Mouse (Mus musculus): Measurements from ENCODE around the gene Cldnd2.

Gene Cldnd2

GRCm38 (mm10) chr7:43442684-43443083 is 2.1 kb downstream of the Cldnd2 start:
- in situ Hi-C loops (cut with MboI; ENCODE audit: low pct_unique_long_range_greater_than_20kb in 1 of 2, low sequenced_read_pairs in 2 of 2, unreplicated experiment in 1 of 2) = no loop called here

GRCm38 (mm10) chr7:43443126-43443916 is 2.7 kb downstream of the Cldnd2 start:
- in situ Hi-C loops (cut with MboI; ENCODE audit: low pct_unique_long_range_greater_than_20kb in 1 of 2, low sequenced_read_pairs in 2 of 2, unreplicated experiment in 1 of 2) = no loop called here

DNA sequence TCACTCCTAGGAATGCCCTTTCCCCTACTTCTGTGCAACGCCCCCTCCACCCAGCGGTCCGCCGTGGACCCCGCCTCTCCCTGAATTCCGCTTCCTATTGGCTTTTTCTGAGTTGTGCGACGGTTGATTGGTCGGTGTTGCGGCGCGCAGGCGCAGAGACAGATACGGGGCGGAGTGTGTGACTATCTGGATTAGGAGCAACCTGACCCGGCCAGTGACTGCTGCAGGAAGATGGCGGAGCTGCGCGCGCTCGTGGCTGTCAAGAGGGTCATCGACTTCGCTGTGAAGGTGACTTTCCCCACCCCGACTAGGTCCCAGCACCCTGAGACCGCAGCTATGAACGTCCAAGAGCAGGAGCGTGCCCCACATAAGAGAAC is 3.3 kb downstream of the Cldnd2 start, which contains the start of the genes Etfb and Gm45233:
Etfb (plus strand) TSS at position 167 of the 377 bp plus-strand sequence.
Gm45233 (plus strand) TSS at position 212 of the 377 bp plus-strand sequence.
- in situ Hi-C loops (cut with MboI; ENCODE audit: low pct_unique_long_range_greater_than_20kb in 1 of 2, low sequenced_read_pairs in 2 of 2, unreplicated experiment in 1 of 2) = no loop called here

GRCm38 (mm10) chr7:43447801-43448200 is 7.2 kb downstream of the Cldnd2 start:
- in situ Hi-C loops (cut with MboI; ENCODE audit: low pct_unique_long_range_greater_than_20kb in 1 of 2, low sequenced_read_pairs in 2 of 2, unreplicated experiment in 1 of 2) = no loop called here

DNA sequence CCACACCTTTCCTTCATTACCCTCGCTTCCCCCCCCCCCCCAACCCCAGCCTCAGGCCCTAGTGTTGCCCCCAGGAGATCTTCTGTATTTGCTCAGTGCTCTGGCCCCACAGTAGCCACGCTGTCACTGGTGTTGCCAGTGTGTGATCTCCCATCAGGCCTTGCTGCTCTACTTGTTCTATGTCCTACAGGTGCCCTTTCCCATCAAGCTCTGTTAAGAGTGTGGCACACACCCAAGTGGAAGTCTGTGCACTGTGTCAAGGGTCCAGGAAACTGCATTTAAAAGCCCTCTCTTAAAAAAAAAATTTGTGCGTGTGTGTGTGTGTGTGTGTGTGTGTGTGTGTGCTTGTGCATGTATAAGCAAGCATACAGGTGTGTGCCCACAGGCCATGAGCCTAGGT is 7.7 kb downstream of the Cldnd2 start:
- in situ Hi-C loops (cut with MboI; ENCODE audit: low pct_unique_long_range_greater_than_20kb in 1 of 2, low sequenced_read_pairs in 2 of 2, unreplicated experiment in 1 of 2) = no loop called here

- in situ Hi-C loops (cut with MboI; ENCODE audit: low pct_unique_long_range_greater_than_20kb in 1 of 2, low sequenced_read_pairs in 2 of 2, unreplicated experiment in 1 of 2) = no loop called here
Measured at GRCm38 (mm10) chr7:43449811-43450210, 9.2 kb downstream of the Cldnd2 start.

GRCm38 (mm10) chr7:43451726-43452125 is 11.1 kb downstream of the Cldnd2 start:
- in situ Hi-C loops (cut with MboI; ENCODE audit: low pct_unique_long_range_greater_than_20kb in 1 of 2, low sequenced_read_pairs in 2 of 2, unreplicated experiment in 1 of 2) = no loop called here

DNA sequence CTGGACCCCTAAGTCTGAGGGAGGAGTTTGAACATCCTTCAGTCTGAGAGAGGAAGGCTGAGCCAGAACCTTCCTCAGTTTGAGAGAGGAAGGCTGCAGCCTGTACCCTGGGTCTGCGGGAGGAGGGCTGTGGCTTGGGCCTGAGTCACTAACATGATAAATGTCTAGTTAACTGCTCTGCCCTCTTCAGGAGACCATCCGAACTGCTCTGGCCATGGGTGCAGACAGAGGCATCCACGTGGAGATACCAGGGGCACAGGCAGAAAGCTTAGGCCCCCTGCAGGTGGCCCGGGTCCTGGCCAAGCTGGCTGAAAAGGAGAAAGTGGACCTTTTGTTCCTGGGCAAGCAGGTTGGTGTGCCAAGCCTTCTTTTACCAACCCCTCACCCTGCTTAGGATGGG is 12.0 kb downstream of the Cldnd2 start:
- in situ Hi-C loops (cut with MboI; ENCODE audit: low pct_unique_long_range_greater_than_20kb in 1 of 2, low sequenced_read_pairs in 2 of 2, unreplicated experiment in 1 of 2) = no loop called here

- in situ Hi-C loops (cut with MboI; ENCODE audit: low pct_unique_long_range_greater_than_20kb in 1 of 2, low sequenced_read_pairs in 2 of 2, unreplicated experiment in 1 of 2) = no loop called here
Measured at GRCm38 (mm10) chr7:43453599-43454355, 13.2 kb downstream of the Cldnd2 start.

DNA sequence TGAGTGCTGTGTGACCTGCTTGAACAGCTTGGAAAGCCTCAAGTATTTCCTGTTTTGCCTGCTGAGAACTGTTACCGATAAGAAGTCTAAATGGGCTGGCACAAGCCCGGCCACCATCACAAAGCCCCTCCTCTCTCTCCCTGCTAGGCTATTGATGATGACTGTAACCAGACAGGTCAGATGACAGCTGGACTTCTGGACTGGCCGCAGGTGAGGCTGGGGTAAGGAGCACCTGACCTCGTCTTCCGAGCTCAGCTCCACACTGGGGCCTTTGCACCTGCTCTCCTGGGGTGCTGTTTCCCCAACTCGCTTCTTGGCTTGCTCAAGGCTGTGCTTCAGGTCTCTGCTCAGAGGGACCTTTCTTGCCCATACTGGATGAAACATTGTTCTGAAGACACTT is 13.8 kb downstream of the Cldnd2 start:
- in situ Hi-C loops (cut with MboI; ENCODE audit: low pct_unique_long_range_greater_than_20kb in 1 of 2, low sequenced_read_pairs in 2 of 2, unreplicated experiment in 1 of 2) = no loop called here

- in situ Hi-C loops (cut with MboI; ENCODE audit: low pct_unique_long_range_greater_than_20kb in 1 of 2, low sequenced_read_pairs in 2 of 2, unreplicated experiment in 1 of 2) = no loop called here
Measured at GRCm38 (mm10) chr7:43462851-43463250, 22.3 kb downstream of the Cldnd2 start, which contains the start of gene Vsig10l. Gene Vsig10l, plus strand, starts transcription at chr7:43463151.

DNA sequence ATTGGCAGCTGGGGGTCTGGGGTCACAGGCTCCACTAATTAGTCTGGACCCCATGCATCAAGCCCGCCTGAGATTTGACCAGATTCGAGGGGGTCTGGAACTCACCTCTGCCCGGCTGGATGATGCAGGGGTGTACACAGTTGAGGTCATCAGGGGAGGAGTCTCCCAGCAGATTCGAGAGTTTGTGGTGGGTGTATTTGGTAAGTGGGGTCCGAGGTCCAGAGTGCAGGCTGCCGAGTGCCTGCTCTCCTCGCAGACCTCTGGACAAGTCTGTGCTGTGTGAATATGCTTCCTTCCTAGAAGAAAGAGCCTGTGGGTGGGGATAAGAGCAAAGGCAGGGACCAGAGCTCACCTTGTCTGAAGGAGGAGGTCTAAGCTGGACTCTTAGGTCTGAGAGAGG is 23.4 kb downstream of the Cldnd2 start:
- in situ Hi-C loops (cut with MboI; ENCODE audit: low pct_unique_long_range_greater_than_20kb in 1 of 2, low sequenced_read_pairs in 2 of 2, unreplicated experiment in 1 of 2) = no loop called here

DNA sequence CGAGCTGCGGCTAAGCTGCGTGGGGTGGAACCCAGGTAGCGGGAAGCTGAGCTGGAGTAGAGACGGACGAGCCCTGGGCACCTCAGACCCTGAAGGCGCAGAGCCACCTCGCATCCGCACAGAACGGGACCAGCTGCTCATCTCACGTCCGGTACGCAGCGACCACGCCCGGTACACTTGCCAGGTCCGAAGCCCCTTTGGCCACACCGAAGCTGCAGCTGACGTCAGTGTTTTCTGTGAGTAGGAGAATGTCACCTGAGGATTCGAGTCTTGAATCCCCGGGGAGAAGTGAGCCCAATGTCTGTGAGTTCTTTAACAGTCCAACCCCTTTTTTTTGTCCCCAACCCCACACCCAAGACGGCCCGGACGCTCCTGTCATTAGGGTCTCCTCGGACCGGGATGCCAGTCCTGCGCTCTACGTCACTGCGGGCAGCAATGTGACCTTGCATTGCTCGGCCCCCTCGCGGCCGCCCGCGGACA is 24.3 kb downstream of the Cldnd2 start:
- in situ Hi-C loops (cut with MboI; ENCODE audit: low pct_unique_long_range_greater_than_20kb in 1 of 2, low sequenced_read_pairs in 2 of 2, unreplicated experiment in 1 of 2) = no loop called here

GRCm38 (mm10) chr7:43465344-43466098 is 24.9 kb downstream of the Cldnd2 start:
- in situ Hi-C loops (cut with MboI; ENCODE audit: low pct_unique_long_range_greater_than_20kb in 1 of 2, low sequenced_read_pairs in 2 of 2, unreplicated experiment in 1 of 2) = no loop called here

DNA sequence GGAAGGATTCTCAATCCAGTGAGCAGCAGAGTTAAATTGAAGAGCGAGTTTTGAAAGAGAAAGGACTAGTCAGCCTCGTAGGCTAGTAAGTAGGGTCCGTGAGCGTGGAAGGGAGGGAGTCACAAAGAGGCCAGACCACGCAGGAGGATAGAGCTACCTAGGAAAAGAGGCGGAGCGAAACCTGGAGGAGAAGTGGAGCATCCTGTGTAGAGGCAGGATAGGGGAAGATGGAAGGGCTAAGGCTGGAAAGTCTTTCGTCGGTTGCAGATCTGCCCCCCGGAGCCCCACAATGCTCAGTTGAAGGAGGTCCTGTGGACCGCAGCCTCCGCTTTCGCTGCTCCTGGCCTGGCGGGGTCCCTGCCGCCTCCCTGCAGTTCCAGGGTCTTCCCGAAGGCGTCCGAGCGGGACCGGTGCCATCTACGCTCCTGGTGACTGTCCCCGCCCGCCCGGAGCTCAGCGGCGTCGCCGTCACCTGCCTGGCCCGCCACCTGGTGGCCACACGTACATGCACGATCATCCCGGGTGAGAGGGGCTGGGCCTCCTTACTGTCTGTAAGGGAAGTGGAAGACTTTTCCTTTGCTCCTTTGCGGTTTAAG is 25.6 kb downstream of the Cldnd2 start:
- in situ Hi-C loops (cut with MboI; ENCODE audit: low pct_unique_long_range_greater_than_20kb in 1 of 2, low sequenced_read_pairs in 2 of 2, unreplicated experiment in 1 of 2) = no loop called here

DNA sequence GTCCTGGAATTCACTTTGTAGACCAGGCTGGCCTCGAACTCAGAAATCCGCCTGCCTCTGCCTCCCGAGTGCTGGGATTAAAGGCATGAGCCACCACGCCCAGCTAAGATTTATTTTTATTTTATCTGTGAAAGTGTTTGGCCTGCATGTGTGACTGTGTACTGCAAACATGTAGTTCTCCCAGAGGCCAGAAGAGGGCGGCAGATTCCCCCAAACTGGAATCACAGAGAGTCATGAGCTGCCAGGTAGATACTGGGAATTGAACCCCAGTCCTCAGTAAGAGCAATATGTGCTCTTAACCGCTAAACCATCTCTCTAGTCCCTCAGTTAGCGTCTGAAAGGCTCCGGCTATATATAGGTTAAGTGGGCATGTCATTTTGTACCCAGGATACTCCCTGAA is 29.8 kb downstream of the Cldnd2 start:
- in situ Hi-C loops (cut with MboI; ENCODE audit: low pct_unique_long_range_greater_than_20kb in 1 of 2, low sequenced_read_pairs in 2 of 2, unreplicated experiment in 1 of 2) = no loop called here

- in situ Hi-C loops (cut with MboI; ENCODE audit: low pct_unique_long_range_greater_than_20kb in 1 of 2, low sequenced_read_pairs in 2 of 2, unreplicated experiment in 1 of 2) = no loop called here
Measured at GRCm38 (mm10) chr7:43475706-43476105, 35.1 kb downstream of the Cldnd2 start.

DNA sequence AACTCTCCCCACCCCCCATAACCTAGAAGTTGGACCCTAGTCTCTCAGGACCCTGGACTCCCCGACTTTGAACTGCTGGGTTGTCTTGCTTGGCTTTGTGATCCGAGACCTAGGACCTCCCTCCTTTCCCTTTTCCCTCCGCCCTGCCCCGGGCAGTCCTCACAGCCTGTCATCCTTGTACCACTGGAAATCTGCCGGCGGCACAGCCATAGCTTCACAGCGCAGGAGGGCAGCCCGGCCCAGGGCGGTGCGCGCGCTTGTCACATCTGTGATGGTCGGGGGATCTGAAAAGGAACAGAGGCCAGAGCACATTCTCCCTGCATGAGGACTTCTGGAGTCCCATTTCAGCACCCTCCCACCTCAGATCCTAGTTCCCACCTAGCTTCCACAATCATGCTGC is 35.8 kb downstream of the Cldnd2 start:
- in situ Hi-C loops (cut with MboI; ENCODE audit: low pct_unique_long_range_greater_than_20kb in 1 of 2, low sequenced_read_pairs in 2 of 2, unreplicated experiment in 1 of 2) = no loop called here

- in situ Hi-C loops (cut with MboI; ENCODE audit: low pct_unique_long_range_greater_than_20kb in 1 of 2, low sequenced_read_pairs in 2 of 2, unreplicated experiment in 1 of 2) = no loop called here
Measured at GRCm38 (mm10) chr7:43481191-43481590, 40.6 kb downstream of the Cldnd2 start.

Data from mouse embryonic stem cell (cell line).